Mouse (Mus musculus): ENCODE measurements around the gene Mef2d. TPM values are rescaled to one million over a fixed set of nuclear protein-coding genes. Genes with fewer than 3 reads are reported as not detected.

Mef2d gene
- polyA plus RNA-seq, 1 experiment from 2014 or later, result 18.1 TPM

DNA sequence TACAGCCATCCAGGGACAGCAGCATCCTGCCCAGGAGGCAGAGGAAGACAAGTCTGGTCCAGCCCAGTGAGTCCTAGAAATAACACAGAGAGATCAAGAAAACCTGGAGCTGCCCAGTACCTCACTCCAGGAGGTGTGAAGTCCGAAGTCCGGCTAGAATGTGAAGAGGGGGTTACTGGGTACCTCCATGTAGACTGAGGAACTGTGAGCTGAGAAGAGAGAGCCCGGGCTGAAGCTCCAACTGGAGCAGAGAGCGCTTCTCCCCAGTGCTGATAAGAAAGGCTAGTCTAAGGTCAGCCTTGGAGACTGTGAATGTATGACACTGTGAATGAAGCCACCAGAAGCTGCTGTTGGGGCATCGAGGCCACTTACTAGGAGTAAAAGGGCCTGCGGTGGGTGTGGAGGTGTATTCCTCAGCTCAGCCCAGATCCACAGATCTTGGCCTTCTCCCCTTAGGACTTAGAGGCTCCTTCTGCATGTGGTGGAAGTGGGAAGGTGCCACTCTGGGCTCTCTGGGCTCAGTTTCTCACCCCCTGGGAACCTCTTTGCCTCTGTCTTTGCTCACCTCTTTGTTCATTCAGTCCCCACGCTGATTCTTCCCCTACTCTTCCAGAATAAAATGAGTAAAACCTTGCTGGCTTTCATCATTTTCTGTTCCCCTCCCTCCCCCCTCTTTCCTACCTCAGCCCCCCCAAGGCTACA is 62.0 kb downstream of the Mef2d start:
- Histone ChIP-seq H3K4me1 (ENCODE audit: control insufficient read depth, insufficient read depth, low read length) (peaks cover 31% of the 10 kb centered on the region), H3K9me3 (ENCODE audit: control insufficient read depth, low read length) (no peaks in the 10 kb centered on the region), H3K36me3 (ENCODE audit: control insufficient read depth, insufficient read depth, low read length) (no peaks in the 10 kb centered on the region), H3K27ac (ENCODE audit: low read depth, low read length) (peak overlapping the region; percentile 97), H3K4me2 (ENCODE audit: low read depth) (no peak overlapping the region; the same call in 1 of the 2 replicates), H3K9ac (ENCODE audit: low read length) (peak overlapping the region; percentile 47), H3K4me3 (ENCODE audit: low read depth, low read length) (no peak overlapping the region), H3K27me3 (ENCODE audit: control insufficient read depth, insufficient read depth, low read length) (peaks cover 81% of the 10 kb centered on the region)
- ATAC-seq (ENCODE audit: insufficient read depth, low FRiP score, low TSS enrichment), result no peak
- 7% methylated on average over 7 of the region's 7 CpGs for WGBS
- no peak for DNase-seq (ENCODE audit: low spot score)

DNA sequence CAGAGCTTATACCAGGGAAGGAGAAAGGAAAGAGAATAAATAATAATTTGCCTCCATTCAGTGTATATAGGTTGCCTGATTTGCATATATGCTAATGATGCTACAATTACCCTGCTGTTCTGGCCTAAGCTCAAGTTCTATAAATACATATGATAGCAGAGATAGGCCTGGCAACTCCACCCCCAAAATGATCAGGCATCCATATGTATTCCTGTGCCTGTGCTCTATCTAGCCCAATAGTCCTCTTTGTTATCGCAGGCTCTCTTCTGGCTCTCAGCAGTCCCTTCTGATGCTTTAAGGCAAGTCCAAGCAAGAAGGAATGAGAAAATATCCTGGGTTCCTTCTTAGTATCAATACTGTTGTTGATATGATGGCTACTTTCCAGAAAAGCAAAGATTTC is 62.6 kb downstream of the Mef2d start:
- DNase-seq (ENCODE audit: low spot score) (peak; percentile 14), ATAC-seq (ENCODE audit: insufficient read depth, low FRiP score, low TSS enrichment) (no peak)
- Histone ChIP-seq H3K27me3 (ENCODE audit: control insufficient read depth, insufficient read depth, low read length) (peaks cover 85% of the 10 kb centered on the region), H3K4me1 (ENCODE audit: control insufficient read depth, insufficient read depth, low read length) (peaks cover 31% of the 10 kb centered on the region), H3K4me3 (ENCODE audit: low read depth, low read length) (no peak overlapping the region), H3K9me3 (ENCODE audit: control insufficient read depth, low read length) (no peaks in the 10 kb centered on the region), H3K9ac (ENCODE audit: low read length) (peak overlapping the region; percentile 54; the same call in 1 of the 2 replicates), H3K4me2 (ENCODE audit: low read depth) (no peak overlapping the region; the same call in 1 of the 2 replicates), H3K36me3 (ENCODE audit: control insufficient read depth, insufficient read depth, low read length) (no peaks in the 10 kb centered on the region), H3K27ac (ENCODE audit: low read depth, low read length) (peak overlapping the region; percentile 97)
- 6% methylated on average over 1 of the region's 1 CpGs for WGBS

DNA sequence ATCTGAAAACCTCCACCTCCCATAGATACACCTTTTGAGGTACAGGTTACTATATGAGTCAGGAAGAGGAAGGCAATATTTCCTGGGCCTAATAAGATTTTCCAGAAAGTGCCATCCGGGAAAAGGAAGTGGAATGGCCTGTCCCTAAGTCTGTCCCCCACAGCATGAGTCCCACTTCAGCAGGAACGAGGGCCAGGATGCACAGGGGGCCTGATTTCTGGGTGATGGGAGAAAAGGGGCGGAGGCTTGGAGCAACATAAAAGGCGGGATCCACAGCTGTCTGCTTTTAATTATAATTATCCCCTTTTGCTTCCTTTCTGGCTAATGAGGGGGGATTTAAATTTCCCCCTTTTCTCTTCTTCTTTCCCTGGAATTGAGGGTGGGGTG is 63.0 kb downstream of the Mef2d start:
- no peak for DNase-seq (ENCODE audit: low spot score)
- no peak overlapping the region for H3K4me3 ChIP-seq (ENCODE audit: low read depth, low read length)
- peak; percentile 20; the same call in 1 of the 2 replicates for ATAC-seq (ENCODE audit: insufficient read depth, low FRiP score, low TSS enrichment)
- H3K9ac ChIP-seq (ENCODE audit: low read length), result peak overlapping the region; percentile 54; the same call in 1 of the 2 replicates
- H3K27ac ChIP-seq (ENCODE audit: low read depth, low read length), result peak overlapping the region; percentile 97
- H3K9me3 ChIP-seq (ENCODE audit: control insufficient read depth, low read length), result no peaks in the 10 kb centered on the region
- peaks cover 89% of the 10 kb centered on the region for H3K27me3 ChIP-seq (ENCODE audit: control insufficient read depth, insufficient read depth, low read length)
- peaks cover 29% of the 10 kb centered on the region for H3K4me1 ChIP-seq (ENCODE audit: control insufficient read depth, insufficient read depth, low read length)
- H3K36me3 ChIP-seq (ENCODE audit: control insufficient read depth, insufficient read depth, low read length), result no peaks in the 10 kb centered on the region
- peak overlapping the region; percentile 14; the same call in 1 of the 2 replicates for H3K4me2 ChIP-seq (ENCODE audit: low read depth)
- 2% methylated on average over 4 of the region's 4 CpGs for WGBS

DNA sequence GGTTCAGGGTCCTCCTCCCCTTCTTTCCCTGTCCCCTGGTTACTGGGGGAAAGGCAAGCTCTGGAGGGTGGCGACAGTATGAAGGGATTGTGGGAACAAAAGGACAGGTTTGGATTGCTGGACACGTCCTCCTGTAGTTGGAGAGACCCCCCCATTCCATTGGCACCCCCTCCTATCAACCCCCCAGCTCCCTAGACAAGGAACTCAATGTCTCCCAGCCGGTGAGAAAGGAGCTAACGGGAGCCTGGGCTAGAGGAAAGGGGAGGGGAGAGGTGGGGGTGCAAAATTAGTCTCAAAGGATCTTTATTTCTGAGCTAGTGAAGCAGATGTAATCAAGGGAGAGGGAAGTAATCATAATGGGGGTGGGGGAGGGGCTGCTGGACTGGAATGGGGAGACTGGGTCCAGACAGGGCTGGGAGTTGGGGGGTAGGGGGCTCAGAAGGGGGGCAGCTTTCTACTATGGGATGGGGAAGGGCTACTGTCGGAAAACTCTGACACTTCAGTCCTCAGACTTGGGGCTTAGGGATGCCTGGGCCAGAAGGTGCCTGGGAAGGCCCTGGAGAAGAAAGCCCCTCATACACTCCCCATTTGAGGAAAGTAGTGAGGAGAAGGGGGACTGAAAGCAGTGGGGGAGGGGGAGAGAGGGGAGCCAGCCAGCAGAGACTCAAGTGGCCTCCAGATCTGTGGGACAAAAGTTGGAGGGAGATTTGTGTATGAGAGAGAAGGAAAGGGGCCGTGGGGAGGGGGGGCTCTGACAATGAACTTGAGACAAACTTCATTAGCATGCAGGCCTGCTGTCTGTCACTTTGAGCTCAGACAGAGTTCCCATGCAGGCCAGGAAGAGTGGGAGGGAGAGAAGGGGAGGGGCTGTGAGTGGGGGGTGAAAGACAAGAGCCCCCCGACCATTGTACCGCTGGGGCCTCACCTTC is 63.7 kb downstream of the Mef2d start:
- under 1% methylated on average over 8 of the region's 8 CpGs for WGBS

DNA sequence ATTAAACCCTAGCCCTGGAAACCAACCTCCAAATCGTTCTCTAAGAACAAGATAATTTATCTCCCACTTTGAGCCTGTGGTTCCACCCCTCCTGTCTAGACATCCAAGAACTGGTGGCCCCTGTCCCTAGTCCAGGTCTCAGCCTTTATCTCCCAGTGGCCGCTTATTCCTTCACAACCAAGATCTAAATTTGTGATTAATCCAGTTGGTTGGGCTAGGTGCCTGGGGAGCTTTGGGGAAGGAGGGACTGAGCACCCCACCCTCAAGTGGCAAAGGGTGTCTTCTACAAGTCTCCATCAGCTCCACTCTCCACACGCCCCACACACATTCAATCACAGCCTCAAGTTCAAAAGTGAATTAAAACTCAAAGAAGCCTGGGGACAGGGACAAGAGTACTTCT is 64.3 kb downstream of the Mef2d start:
- H3K27ac ChIP-seq (ENCODE audit: low read depth, low read length), result peak overlapping the region; percentile 97
- peak overlapping the region; percentile 73 for H3K4me2 ChIP-seq (ENCODE audit: low read depth)
- no peak for DNase-seq (ENCODE audit: low spot score)
- H3K4me1 ChIP-seq (ENCODE audit: control insufficient read depth, insufficient read depth, low read length), result peaks cover 20% of the 10 kb centered on the region
- H3K4me3 ChIP-seq (ENCODE audit: low read depth, low read length), result peak overlapping the region; percentile 59
- H3K9me3 ChIP-seq (ENCODE audit: control insufficient read depth, low read length), result no peaks in the 10 kb centered on the region
- no peaks in the 10 kb centered on the region for H3K36me3 ChIP-seq (ENCODE audit: control insufficient read depth, insufficient read depth, low read length)
- H3K27me3 ChIP-seq (ENCODE audit: control insufficient read depth, insufficient read depth, low read length), result peaks cover 89% of the 10 kb centered on the region
- peak; percentile 54 for ATAC-seq (ENCODE audit: insufficient read depth, low FRiP score, low TSS enrichment)
- peak overlapping the region; percentile 88 for H3K9ac ChIP-seq (ENCODE audit: low read length)
- 2% methylated on average over 3 of the region's 3 CpGs for WGBS

More for the DNA sequence above, 63.7 kb downstream of the Mef2d start:
- DNase-seq (ENCODE audit: low spot score) (peak; percentile 83), ATAC-seq (ENCODE audit: insufficient read depth, low FRiP score, low TSS enrichment) (peak; percentile 68)
- H3K4me2 ChIP-seq (ENCODE audit: low read depth), result peak overlapping the region; percentile 73
- peak overlapping the region; percentile 54 for H3K9ac ChIP-seq (ENCODE audit: low read length)
- H3K36me3 ChIP-seq (ENCODE audit: control insufficient read depth, insufficient read depth, low read length), result no peaks in the 10 kb centered on the region
- H3K27me3 ChIP-seq (ENCODE audit: control insufficient read depth, insufficient read depth, low read length), result peaks cover 89% of the 10 kb centered on the region
- H3K4me1 ChIP-seq (ENCODE audit: control insufficient read depth, insufficient read depth, low read length), result peaks cover 26% of the 10 kb centered on the region
- no peaks in the 10 kb centered on the region for H3K9me3 ChIP-seq (ENCODE audit: control insufficient read depth, low read length)
- H3K4me3 ChIP-seq (ENCODE audit: low read depth, low read length), result peak overlapping the region; percentile 59; the same call in 1 of the 2 replicates
- peak overlapping the region; percentile 97 for H3K27ac ChIP-seq (ENCODE audit: low read depth, low read length)

DNA sequence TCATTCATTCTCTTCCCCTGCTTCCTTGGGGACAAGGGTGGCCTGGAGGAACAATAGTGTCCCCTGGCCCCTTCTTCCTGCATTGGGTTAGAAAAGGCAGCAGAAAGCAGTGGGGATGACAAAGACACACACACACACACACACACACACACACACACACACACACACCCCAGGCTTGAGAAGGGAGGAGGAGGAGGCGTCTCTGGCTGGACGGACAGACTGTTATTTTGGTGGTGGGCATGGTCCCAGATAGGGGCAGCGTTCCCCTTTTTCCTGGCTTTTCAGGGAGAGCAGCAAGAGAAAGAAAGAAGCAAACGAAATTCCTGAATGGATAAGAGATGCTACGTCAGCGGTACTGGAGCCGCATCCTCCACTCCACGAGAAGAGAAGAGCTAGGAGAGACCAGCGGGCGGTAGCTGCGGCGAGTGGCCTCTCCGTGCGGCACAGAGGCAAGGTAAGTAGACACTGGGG is 64.8 kb downstream of the Mef2d start:
- ATAC-seq (ENCODE audit: insufficient read depth, low FRiP score, low TSS enrichment) (peak; percentile 27; the same call in 1 of the 2 replicates), DNase-seq (ENCODE audit: low spot score) (peak; percentile 60)
- Histone ChIP-seq H3K4me2 (ENCODE audit: low read depth) (peak overlapping the region; percentile 73), H3K9ac (ENCODE audit: low read length) (peak overlapping the region; percentile 88), H3K4me1 (ENCODE audit: control insufficient read depth, insufficient read depth, low read length) (peaks cover 19% of the 10 kb centered on the region), H3K36me3 (ENCODE audit: control insufficient read depth, insufficient read depth, low read length) (no peaks in the 10 kb centered on the region), H3K27ac (ENCODE audit: low read depth, low read length) (peak overlapping the region; percentile 97), H3K4me3 (ENCODE audit: low read depth, low read length) (peak overlapping the region; percentile 59), H3K27me3 (ENCODE audit: control insufficient read depth, insufficient read depth, low read length) (peaks cover 89% of the 10 kb centered on the region), H3K9me3 (ENCODE audit: control insufficient read depth, low read length) (no peaks in the 10 kb centered on the region)
- 0% methylated on average over 14 of the region's 14 CpGs for WGBS

DNA sequence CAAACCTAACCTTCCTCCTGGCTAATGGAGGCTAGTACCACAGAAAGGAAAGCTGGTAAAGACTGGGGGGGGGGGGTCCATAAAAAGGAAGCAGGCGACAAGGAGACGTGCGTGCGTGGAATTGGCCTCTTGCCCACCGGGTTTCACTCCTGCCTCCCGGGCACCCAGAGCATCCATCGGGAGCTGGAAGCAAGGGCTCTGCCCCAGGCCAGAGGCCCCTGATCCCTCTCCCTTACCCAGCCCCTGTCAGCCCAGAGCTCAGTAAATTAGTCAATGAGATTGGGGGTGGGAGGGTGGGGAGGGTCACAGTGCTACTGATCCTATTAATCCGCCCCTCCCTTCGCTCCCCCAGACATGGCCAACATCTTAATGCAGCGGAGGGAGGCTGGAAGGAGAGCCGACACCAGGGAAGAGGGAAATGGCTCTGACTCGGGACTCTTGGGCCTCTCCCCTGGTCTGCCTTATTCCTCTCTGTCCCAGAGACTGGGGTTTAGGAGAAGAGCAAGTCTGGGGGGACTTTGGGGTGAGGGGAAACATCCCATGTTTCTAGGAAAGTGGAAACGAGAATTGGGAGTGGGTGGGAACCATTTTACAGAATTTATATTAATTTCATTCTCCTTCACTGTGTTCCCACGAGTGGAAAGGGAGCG is 65.4 kb downstream of the Mef2d start:
- Histone ChIP-seq H3K27ac (ENCODE audit: low read depth, low read length) (peak overlapping the region; percentile 97), H3K4me1 (ENCODE audit: control insufficient read depth, insufficient read depth, low read length) (peaks cover 19% of the 10 kb centered on the region), H3K36me3 (ENCODE audit: control insufficient read depth, insufficient read depth, low read length) (no peaks in the 10 kb centered on the region), H3K4me3 (ENCODE audit: low read depth, low read length) (peak overlapping the region; percentile 59), H3K9ac (ENCODE audit: low read length) (peak overlapping the region; percentile 88), H3K4me2 (ENCODE audit: low read depth) (peak overlapping the region; percentile 73), H3K9me3 (ENCODE audit: control insufficient read depth, low read length) (no peaks in the 10 kb centered on the region), H3K27me3 (ENCODE audit: control insufficient read depth, insufficient read depth, low read length) (peaks cover 89% of the 10 kb centered on the region)
- under 1% methylated on average over 10 of the region's 15 CpGs for WGBS
- DNase-seq (ENCODE audit: low spot score), result peak; percentile 30
- ATAC-seq (ENCODE audit: insufficient read depth, low FRiP score, low TSS enrichment), result no peak

DNA sequence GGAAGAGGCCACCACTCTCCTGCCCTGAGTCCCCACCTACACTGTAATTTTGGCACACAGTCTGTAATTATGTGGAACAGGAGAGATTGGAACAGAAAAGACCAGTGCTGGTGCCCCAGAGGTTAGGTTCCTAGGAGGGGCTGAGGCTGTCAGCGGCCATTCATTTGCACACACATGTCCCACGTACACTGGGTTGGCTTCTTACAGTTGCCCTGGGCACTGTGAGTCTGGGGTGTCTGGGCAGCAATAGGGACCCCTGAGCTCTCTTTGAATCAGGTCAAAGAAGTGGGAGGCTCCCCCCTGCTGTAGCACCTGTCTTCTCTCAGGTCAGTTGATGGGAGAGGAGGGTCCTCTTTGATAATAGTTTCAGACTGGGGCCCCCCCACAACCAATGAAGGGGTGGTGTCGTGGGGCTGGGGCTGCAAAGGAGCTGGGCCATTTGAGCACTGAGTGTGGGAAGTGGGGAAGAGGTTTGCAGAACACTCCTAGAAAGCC is 66.1 kb downstream of the Mef2d start:
- peaks cover 88% of the 10 kb centered on the region for H3K27me3 ChIP-seq (ENCODE audit: control insufficient read depth, insufficient read depth, low read length)
- peak overlapping the region; percentile 97 for H3K27ac ChIP-seq (ENCODE audit: low read depth, low read length)

More for the DNA sequence above, 66.1 kb downstream of the Mef2d start:
- H3K9ac ChIP-seq (ENCODE audit: low read length), result peak overlapping the region; percentile 88
- peak overlapping the region; percentile 59 for H3K4me3 ChIP-seq (ENCODE audit: low read depth, low read length)
- no peaks in the 10 kb centered on the region for H3K9me3 ChIP-seq (ENCODE audit: control insufficient read depth, low read length)
- peak overlapping the region; percentile 73 for H3K4me2 ChIP-seq (ENCODE audit: low read depth)
- peak; percentile 9 for DNase-seq (ENCODE audit: low spot score)
- peaks cover 13% of the 10 kb centered on the region; the same call in 1 of the 2 replicates for H3K4me1 ChIP-seq (ENCODE audit: control insufficient read depth, insufficient read depth, low read length)
- no peaks in the 10 kb centered on the region for H3K36me3 ChIP-seq (ENCODE audit: control insufficient read depth, insufficient read depth, low read length)
- WGBS, result 0% methylated on average over 3 of the region's 3 CpGs
- ATAC-seq (ENCODE audit: insufficient read depth, low FRiP score, low TSS enrichment), result no peak
